Mouse (Mus musculus) erythroblast, adult 5-6 weeks (primary cell): Measurements from ENCODE around the gene Sri. TPM values are rescaled to one million over a fixed set of nuclear protein-coding genes. Genes with fewer than 3 reads are reported as not detected.

Experiments
- ATAC-seq: replicated peaks from 2 replicates; pipeline ENCODE4 v1.8.0; 2016; ENCODE audit warnings: moderate number of reproducible peaks, mild to moderate bottlenecking, moderate TSS enrichment, inconsistent platforms; ENCODE audit not compliant: poor library complexity, low FRiP score, severe bottlenecking
- total RNA-seq, 2 experiments: library from RNA; stranded (forward) in 1 of 2; stranded (reverse) in 1 of 2; fragments of 150-400 nt in 1 of 2; fragments of 200-764, 138-1000 nt in 1 of 2; gene quantifications; 2 replicates each; pipeline versions ENCODE4 v1.2.3 to v1.2.4; 2015 to 2017; ENCODE audit warnings: low replicate concordance in 2 of 2

Gene Sri
- total RNA-seq, 2 experiments from 2014 or later: 63.2 to 114 TPM

GRCm38 (mm10) chr5:8094921-8095320, 49.0 kb downstream of the Sri start:
- no peak for ATAC-seq

- no peak for ATAC-seq
These were observed 49.8 kb downstream of the Sri start for GRCm38 (mm10) chr5:8095689-8096088.

- ATAC-seq: no peak
These were observed 65.8 kb downstream of the Sri start for GRCm38 (mm10) chr5:8111691-8112090.

GRCm38 (mm10) chr5:8112246-8112645, 66.4 kb downstream of the Sri start:
- no peak for ATAC-seq

GRCm38 (mm10) chr5:8116561-8117168, 70.8 kb downstream of the Sri start:
- ATAC-seq: no peak

Other genes with a start within 250 kb of the Sri start
- 0.19 TPM in 1 of 2 replicates, not detected in the other for gene Steap4, start 85.6 kb upstream of the Sri start, total RNA-seq (2015; ENCODE audit: low replicate concordance)
- gene Steap4, start 85.6 kb upstream of the Sri start, total RNA-seq (2017; ENCODE audit: low replicate concordance): 0.34 TPM in 1 of 2 replicates, not detected in the other